13 mouse cellular contexts compared by ENCODE assay signal in genomic region chr8:61615711-61616697, GRCm38 (mm10).
DNase-seq lines count a peak whose midpoint lies in the region; ATAC-seq and TF ChIP-seq lines count a peak whose summit lies in the region.
"Had no signal": no experiment of that assay in that cellular context is flagged by ENCODE, and none has a peak within 500 bp of the region (broad histone marks: within the 10 kb centered on the region; RNA-seq: fewer than 3 reads in every experiment).

No protein-coding gene starts in this region.

- no peak overlapping the region for H3K9ac ChIP-seq in heart, embryonic 16.5 days (ENCODE audit: low read length)
- H3K9ac ChIP-seq in liver, postnatal 0 days (replicated peaks) = no peak overlapping the region
- H3K9ac ChIP-seq: embryonic facial prominence, embryonic 12.5 days; hindbrain, embryonic 12.5 days had no signal

- TF ChIP-seq CTCF in Patski (IDR thresholded peaks at IDR 0.05) = no peak
- TF ChIP-seq CTCF in liver, postnatal 0 days (IDR thresholded peaks at IDR 0.05; ENCODE audit: low read depth) = no peak
- no peak for TF ChIP-seq CTCF in kidney, adult 2 months (conservative IDR thresholded peaks at IDR 0.05; ENCODE audit: insufficient read depth, insufficient read length, low read depth, low read length)

- no peaks in the 10 kb centered on the region for H3K27me3 ChIP-seq in Patski
- H3K27me3 ChIP-seq in heart, embryonic 16.5 days (ENCODE audit: control insufficient read depth, insufficient read depth, low read length) = no peaks in the 10 kb centered on the region
- no peaks in the 10 kb centered on the region for H3K27me3 ChIP-seq in liver, postnatal 0 days (ENCODE audit: insufficient read depth, low read length)
- H3K27me3 ChIP-seq in kidney, adult 2 months (replicated peaks; ENCODE audit: control insufficient read depth, insufficient read depth, low read length) = no peaks in the 10 kb centered on the region
- H3K27me3 ChIP-seq: embryonic facial prominence, embryonic 12.5 days; hindbrain, embryonic 12.5 days had no signal

- 45% methylated on average over 9 of the region's 9 CpGs for WGBS in heart, embryonic 16.5 days
- 49% methylated on average over 9 of the region's 9 CpGs for WGBS in liver, postnatal 0 days (ENCODE audit: insufficient replicate concordance)
- 68% methylated on average over 9 of the region's 9 CpGs for WGBS in kidney, adult 2 months

- TF ChIP-seq POLR2A in kidney, adult 2 months (IDR thresholded peaks at IDR 0.05; ENCODE audit: low read depth, low read length) = no peak

- peak; percentile 58; the same call in 1 of the 2 replicates for TF ChIP-seq EP300 in liver, postnatal 0 days (IDR thresholded peaks at IDR 0.05; ENCODE audit: low read depth)

- H3K36me3 ChIP-seq in heart, embryonic 16.5 days (ENCODE audit: control insufficient read depth, insufficient read depth) = no peaks in the 10 kb centered on the region
- no peaks in the 10 kb centered on the region for H3K36me3 ChIP-seq in liver, postnatal 0 days (replicated peaks; ENCODE audit: insufficient read depth, low read length)
- H3K36me3 ChIP-seq in kidney, adult 2 months (ENCODE audit: control insufficient read depth, insufficient read depth, low read length) = no peaks in the 10 kb centered on the region
- H3K36me3 ChIP-seq: embryonic facial prominence, embryonic 12.5 days; hindbrain, embryonic 12.5 days had no signal

- CTCF ChIA-PET in Patski (lab: Charles Lee) = interaction anchor here (1.4 to 1.7 kb wide), 3 partner anchors 8 to 43 kb away, joined by 3 to 6 read pairs (median 5); no protein-coding TSS in a partner anchor

- POLR2A ChIA-PET in Patski (lab: Charles Lee) = interaction anchor here (0.6 kb wide), 1 partner anchor 9 kb away, joined by 8 read pairs; no protein-coding TSS in a partner anchor

- in situ Hi-C loops in Patski (cut with MboI; ENCODE audit: low pct_unique_long_range_greater_than_20kb) = no loop called here

- H3K27ac ChIP-seq in heart, embryonic 16.5 days (ENCODE audit: low read length) = peak overlapping the region; percentile 71
- H3K27ac ChIP-seq in liver, postnatal 0 days (ENCODE audit: low read depth) = no peak overlapping the region
- no peak overlapping the region for H3K27ac ChIP-seq in kidney, adult 2 months (ENCODE audit: insufficient read depth, low read depth, low read length)
- H3K27ac ChIP-seq: embryonic facial prominence, embryonic 12.5 days; hindbrain, embryonic 12.5 days had no signal

- peaks cover 30% of the 10 kb centered on the region for H3K4me1 ChIP-seq in heart, embryonic 16.5 days (ENCODE audit: control insufficient read depth, insufficient read depth, low read length)
- H3K4me1 ChIP-seq in liver, postnatal 0 days (ENCODE audit: insufficient read depth) = peaks cover 5% of the 10 kb centered on the region; the same call in 1 of the 2 replicates
- peaks cover 5% of the 10 kb centered on the region; the same call in 1 of the 2 replicates for H3K4me1 ChIP-seq in kidney, adult 2 months (ENCODE audit: control insufficient read depth, insufficient read depth, low read length)
- H3K4me1 ChIP-seq: hindbrain, embryonic 12.5 days had no signal

- DNase-seq in heart, adult 8-10 months (ENCODE audit: low spot score) = peak; percentile 39
- DNase-seq in heart, postnatal 10 days = no peak
- no peak for DNase-seq in Patski (ENCODE audit: low read depth, low spot score)
- DNase-seq in liver, postnatal 0 days = no peak
- DNase-seq in thymus, postnatal 14 days = no peak
- no peak for DNase-seq in T-cell, adult 2 months (ENCODE audit: low spot score)
- no peak for DNase-seq in kidney, adult 2 months
- DNase-seq: adrenal gland, postnatal 36 days; cerebellum, adult 8-10 months; layer of hippocampus, adult 9-11 months had no signal

- peak overlapping the region; percentile 27; the same call in 1 of the 2 replicates for H3K4me2 ChIP-seq in heart, embryonic 16.5 days (ENCODE audit: low read depth, low read length)
- H3K4me2 ChIP-seq in liver, postnatal 0 days (ENCODE audit: low read depth, low read length) = no peak overlapping the region
- H3K4me2 ChIP-seq: embryonic facial prominence, embryonic 12.5 days; hindbrain, embryonic 12.5 days had no signal

- peak; percentile 28 for ATAC-seq in Patski
- ATAC-seq in heart, embryonic 16.5 days (replicated peaks; ENCODE audit: extremely low read depth, insufficient read depth, low FRiP score) = peak; percentile 64
- ATAC-seq in liver, postnatal 0 days = peak; percentile 48; the same call in 1 of the 2 replicates

- no peaks in the 10 kb centered on the region for H3K9me3 ChIP-seq in heart, embryonic 16.5 days (replicated peaks; ENCODE audit: control insufficient read depth, low read length)
- H3K9me3 ChIP-seq in liver, postnatal 0 days (ENCODE audit: low read length) = no peaks in the 10 kb centered on the region
- H3K9me3 ChIP-seq: embryonic facial prominence, embryonic 12.5 days; hindbrain, embryonic 12.5 days had no signal

- intact Hi-C loops in heart, postnatal 10 days (cut with DNase I) = no loop called here

- H3K4me3 ChIP-seq in heart, embryonic 16.5 days (ENCODE audit: low read length) = no peak overlapping the region
- no peak overlapping the region for H3K4me3 ChIP-seq in liver, postnatal 0 days (ENCODE audit: low read depth, low read length)
- H3K4me3 ChIP-seq in kidney, adult 2 months (ENCODE audit: insufficient read depth, low read depth, low read length) = no peak overlapping the region
- H3K4me3 ChIP-seq: embryonic facial prominence, embryonic 12.5 days; hindbrain, embryonic 12.5 days had no signal
